Mouse (Mus musculus) hindbrain, embryonic 16.5 days (tissue): ENCODE results near the gene Acot7. TPM values are rescaled to one million over a fixed set of nuclear protein-coding genes. Genes with fewer than 3 reads are reported as not detected.
A peak's percentile ranks its signal among the peaks of the same experiment; 100 is the strongest.

Source experiments
- ATAC-seq: fragments of 200-750 bp; cut with Nextera tagmentation; 2 replicates; pipeline ENCODE4 v1.8.0; 2017; ENCODE audit warnings: moderate TSS enrichment, moderate library complexity
- H3K27ac ChIP-seq: fragments of 300-500 bp; sonication (generic); 2 replicates; pipeline ENCODE4 v1.5.1; 2014; ENCODE audit warnings: low read depth, mild to moderate bottlenecking, control low read depth, low read length, moderate library complexity
- H3K27me3 ChIP-seq: fragments of 300-500 bp; sonication (generic); replicated peaks from 2 replicates; pipeline ENCODE4 v1.6.1; 2014; ENCODE audit warnings: low read length; ENCODE audit not compliant: control insufficient read depth, insufficient read depth
- H3K36me3 ChIP-seq: fragments of 300-500 bp; sonication (generic); 2 replicates; pipeline ENCODE4 v1.6.1; 2014; ENCODE audit warnings: mild to moderate bottlenecking, low read length, moderate library complexity, mixed read lengths; ENCODE audit not compliant: control insufficient read depth, insufficient read depth
- H3K4me1 ChIP-seq: fragments of 300-500 bp; sonication (generic); 2 replicates; pipeline ENCODE4 v1.6.1; 2014; ENCODE audit warnings: low read depth, low read length; ENCODE audit not compliant: control insufficient read depth, insufficient read depth
- H3K4me2 ChIP-seq: fragments of 300-500 bp; sonication (generic); 2 replicates; pipeline ENCODE4 v1.6.1; 2014; ENCODE audit warnings: mild to moderate bottlenecking, low read length, control low read depth, moderate library complexity
- H3K4me3 ChIP-seq: fragments of 300-500 bp; sonication (generic); 2 replicates; pipeline ENCODE4 v1.5.1; 2014; ENCODE audit warnings: mild to moderate bottlenecking, low read length, control low read depth, moderate library complexity
- H3K9ac ChIP-seq: fragments of 300-500 bp; sonication (generic); 2 replicates; pipeline ENCODE4 v1.6.1; 2014; ENCODE audit warnings: low read depth, mild to moderate bottlenecking, control low read depth, low read length, moderate library complexity
- H3K9me3 ChIP-seq: fragments of 300-500 bp; sonication (generic); 2 replicates; pipeline ENCODE4 v1.6.1; 2014; ENCODE audit warnings: mild to moderate bottlenecking, low read length, moderate library complexity; ENCODE audit not compliant: control insufficient read depth
- WGBS: fragments of 180-500 bp; shearing (Covaris S2); extraction: QIAGEN DNeasy Blood & Tissue Kit; methylation state at CpG from one replicate; pipeline ENCODE4 v1.1.7; 2014; 5-methylcytosine and 5-hydroxymethylcytosine counted together
- polyA plus RNA-seq: library from polyadenylated mRNA; unstranded; fragments of >200 nt; fragmentation: Nextera tagmentation; extraction: Ambion mirVana; gene quantifications from 2 replicates; pipeline ENCODE4 v1.2.1, GENCODE M21; 2015

Gene Acot7
- polyA plus RNA-seq, 1 experiment from 2014 or later: 542 TPM

DNA sequence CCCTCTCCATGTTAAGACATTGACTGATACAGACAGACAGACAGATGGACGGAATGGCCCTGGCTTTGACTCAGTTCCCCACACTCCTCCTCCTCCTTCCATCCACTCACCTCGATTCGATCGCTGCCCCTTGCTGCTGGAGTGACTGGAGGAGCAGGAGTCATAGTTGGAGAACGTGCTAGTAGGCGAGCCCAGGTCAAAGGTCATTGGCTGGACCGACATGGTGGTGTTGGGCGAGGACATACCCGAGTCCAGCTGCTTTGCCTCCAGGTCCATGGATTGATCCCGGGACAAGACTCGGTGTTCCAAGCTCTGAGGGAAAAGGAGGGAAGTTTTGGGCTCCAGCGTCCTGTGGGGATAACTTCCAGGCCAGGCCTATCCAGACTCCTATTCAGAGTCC is 42.6 kb upstream of the Acot7 start:
- Histone ChIP-seq H3K27me3 (peaks cover 42% of the 10 kb centered on the region), H3K9me3 (no peaks in the 10 kb centered on the region), H3K36me3 (no peaks in the 10 kb centered on the region), H3K4me2 (no peak overlapping the region), H3K27ac (no peak overlapping the region), H3K9ac (no peak overlapping the region), H3K4me1 (peaks cover 21% of the 10 kb centered on the region), H3K4me3 (no peak overlapping the region)
- no peak for ATAC-seq
- 78% methylated on average over 12 of the region's 12 CpGs for WGBS

DNA sequence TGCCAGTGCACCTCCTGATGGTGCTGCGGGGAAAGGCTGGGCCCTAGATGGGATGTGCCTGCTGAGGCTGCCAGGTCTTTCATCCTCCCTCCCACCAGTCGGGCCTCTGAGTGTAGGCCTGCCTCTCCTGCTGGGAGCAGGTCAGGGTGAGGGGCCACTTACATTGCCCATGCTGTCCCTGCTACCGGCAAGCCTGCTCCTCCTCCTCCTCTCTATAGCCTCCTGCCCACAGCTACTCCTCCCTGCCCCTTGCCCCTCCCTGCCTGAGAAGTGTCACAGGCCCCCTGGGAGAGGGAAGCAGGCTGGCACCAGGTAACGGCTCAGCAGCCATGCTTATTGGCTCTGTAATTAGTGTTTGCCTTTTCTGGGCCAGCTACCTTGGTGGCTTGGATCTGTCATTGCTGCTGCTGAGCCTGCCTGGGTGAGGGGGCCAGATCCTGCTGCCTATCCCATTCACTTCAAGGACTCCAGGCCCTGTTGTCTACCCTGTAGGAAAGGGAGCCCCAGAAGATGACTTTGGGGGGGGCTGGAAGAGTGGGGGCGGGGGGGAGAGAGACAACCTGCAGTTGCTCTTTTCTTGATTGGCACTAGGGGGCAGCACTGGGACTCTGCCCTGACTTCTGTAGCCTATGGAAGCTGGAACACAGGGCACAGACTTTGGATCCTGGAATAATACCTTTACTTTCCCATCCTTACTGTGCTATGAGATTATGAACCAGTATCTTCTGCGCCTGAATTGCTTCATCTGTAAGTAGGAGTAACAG is 41.6 kb upstream of the Acot7 start:
- no peak overlapping the region for H3K4me3 ChIP-seq
- H3K27ac ChIP-seq: no peak overlapping the region
- peaks cover 35% of the 10 kb centered on the region for H3K27me3 ChIP-seq
- WGBS: 30% methylated on average over 6 of the region's 6 CpGs
- H3K4me1 ChIP-seq: peaks cover 12% of the 10 kb centered on the region
- no peaks in the 10 kb centered on the region for H3K36me3 ChIP-seq
- no peak for ATAC-seq
- H3K9me3 ChIP-seq: no peaks in the 10 kb centered on the region
- no peak overlapping the region for H3K4me2 ChIP-seq
- no peak overlapping the region for H3K9ac ChIP-seq

DNA sequence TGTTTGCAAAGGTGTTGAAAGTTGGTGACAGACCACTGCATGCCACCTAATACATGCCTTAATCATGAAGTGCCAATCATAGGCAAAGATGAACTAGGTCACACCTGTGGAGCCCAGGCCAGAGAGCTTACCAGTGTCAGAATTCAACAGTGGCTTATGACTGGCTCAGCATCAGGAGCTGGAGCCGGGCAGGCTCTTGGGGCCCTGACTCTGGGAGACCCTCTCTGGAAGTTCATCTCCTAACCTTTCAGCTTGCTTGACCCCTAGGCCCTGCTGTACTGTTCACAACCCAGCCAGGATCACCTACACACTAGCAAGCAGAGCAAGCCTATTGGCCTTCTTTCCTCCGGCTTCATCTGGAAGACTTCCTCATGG is 41.1 kb upstream of the Acot7 start:
- Histone ChIP-seq H3K4me3 (no peak overlapping the region), H3K4me2 (no peak overlapping the region), H3K27ac (no peak overlapping the region), H3K36me3 (no peaks in the 10 kb centered on the region), H3K4me1 (peaks cover 12% of the 10 kb centered on the region), H3K9me3 (no peaks in the 10 kb centered on the region), H3K27me3 (peaks cover 31% of the 10 kb centered on the region), H3K9ac (no peak overlapping the region)
- WGBS: 97% methylated on average over 2 of the region's 2 CpGs
- no peak for ATAC-seq

DNA sequence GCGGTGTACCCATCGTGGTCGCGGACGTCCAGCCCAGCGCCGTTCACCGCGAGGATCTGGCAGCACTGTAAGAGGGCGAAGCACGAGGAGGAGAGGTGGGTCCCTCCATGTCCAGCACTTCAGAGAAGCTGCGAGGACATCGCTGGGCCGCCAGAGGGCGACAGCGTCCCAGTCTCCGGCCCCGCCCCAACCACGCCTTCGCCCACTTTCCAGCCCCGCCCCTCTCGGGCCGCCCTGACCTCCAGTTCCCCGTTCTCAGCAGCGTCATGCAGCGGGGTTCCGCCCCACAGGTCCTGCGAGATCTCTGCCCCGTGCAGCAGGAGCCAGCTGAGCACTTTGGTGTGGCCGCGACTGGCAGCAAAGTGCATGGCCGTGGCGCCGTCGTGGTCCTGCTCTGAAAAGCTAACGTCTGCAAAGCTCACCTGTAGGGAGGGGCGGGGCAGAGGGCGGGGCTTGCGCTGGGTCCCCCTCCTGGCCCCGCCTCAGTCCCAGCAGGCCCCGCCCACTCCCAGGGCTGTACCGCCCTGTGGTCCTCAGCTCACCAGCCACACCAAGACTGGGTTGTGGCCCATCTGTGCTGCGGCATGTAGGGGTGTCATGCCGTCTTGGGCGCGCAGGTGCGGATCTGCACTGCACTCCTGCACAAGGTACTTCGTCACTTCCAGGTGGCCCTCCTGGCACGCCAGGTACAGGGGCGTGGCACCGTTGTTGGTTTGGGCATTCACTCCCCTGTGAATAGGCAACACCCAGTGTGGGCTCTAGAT is 39.3 kb upstream of the Acot7 start:
- Histone ChIP-seq H3K4me2 (peak overlapping the region; percentile 77), H3K9me3 (no peaks in the 10 kb centered on the region), H3K27ac (no peak overlapping the region), H3K27me3 (peaks cover 19% of the 10 kb centered on the region), H3K9ac (peak overlapping the region; percentile 47), H3K4me3 (peak overlapping the region; percentile 46), H3K4me1 (peaks cover 10% of the 10 kb centered on the region), H3K36me3 (no peaks in the 10 kb centered on the region)
- ATAC-seq: peak; percentile 70
- WGBS: 3% methylated on average over 45 of the region's 51 CpGs

DNA sequence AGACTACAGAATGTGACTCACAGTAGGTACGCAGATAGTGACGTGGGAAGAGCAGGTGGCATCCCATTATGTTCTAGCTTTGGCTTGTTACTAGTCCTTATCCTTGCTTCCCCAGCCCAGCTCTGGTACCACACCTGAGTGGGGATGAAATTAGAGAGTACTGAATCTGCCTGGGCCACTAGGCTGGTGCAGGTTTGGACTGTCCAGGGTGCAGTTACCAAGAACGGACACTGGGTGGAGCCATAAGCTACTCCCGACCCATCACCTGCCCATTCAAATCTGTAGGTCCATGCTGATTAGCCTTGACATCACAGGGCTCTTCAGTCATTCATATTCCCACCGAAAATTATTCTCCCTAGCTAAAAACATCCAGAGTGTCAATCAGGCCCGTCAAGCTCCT is 37.5 kb upstream of the Acot7 start:
- Histone ChIP-seq H3K4me3 (no peak overlapping the region), H3K27ac (no peak overlapping the region), H3K4me2 (no peak overlapping the region), H3K27me3 (peaks cover 10% of the 10 kb centered on the region), H3K9me3 (no peaks in the 10 kb centered on the region), H3K4me1 (peaks cover 10% of the 10 kb centered on the region), H3K9ac (no peak overlapping the region), H3K36me3 (no peaks in the 10 kb centered on the region)
- 32% methylated on average over 6 of the region's 6 CpGs for WGBS
- ATAC-seq: peak; percentile 14; the same call in 1 of the 2 replicates

DNA sequence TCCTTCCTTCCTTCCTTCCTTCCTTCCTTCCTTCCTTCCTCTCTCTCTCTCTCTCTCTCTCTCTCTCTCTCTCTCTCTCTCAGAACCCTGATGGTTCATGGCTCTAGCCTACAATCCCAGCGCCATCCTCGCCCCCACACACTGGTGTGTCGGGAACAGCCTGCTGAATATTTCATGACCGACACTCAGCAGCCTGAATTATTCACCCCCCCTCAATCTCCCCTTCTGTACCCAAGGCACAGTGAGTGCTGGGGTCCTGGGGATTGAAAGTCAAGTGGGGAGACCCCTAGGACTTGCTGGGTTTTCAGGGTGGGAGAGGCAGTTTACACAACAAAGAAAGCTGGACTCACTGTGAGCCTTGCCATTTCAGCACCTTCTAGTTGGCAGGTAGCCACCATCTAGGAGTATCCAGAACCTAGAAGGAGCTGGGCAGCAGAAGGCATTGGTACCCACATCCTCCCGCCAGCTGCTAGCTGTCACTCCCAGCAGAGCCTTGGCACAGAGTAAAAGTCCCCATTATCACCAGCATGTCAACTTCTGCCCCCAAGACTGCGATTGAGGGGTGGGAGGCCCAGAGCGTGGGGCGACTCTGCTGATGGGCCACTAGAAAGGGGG is 36.3 kb upstream of the Acot7 start:
- no peak for ATAC-seq
- no peak overlapping the region for H3K27ac ChIP-seq
- WGBS: 52% methylated on average over 8 of the region's 8 CpGs

DNA sequence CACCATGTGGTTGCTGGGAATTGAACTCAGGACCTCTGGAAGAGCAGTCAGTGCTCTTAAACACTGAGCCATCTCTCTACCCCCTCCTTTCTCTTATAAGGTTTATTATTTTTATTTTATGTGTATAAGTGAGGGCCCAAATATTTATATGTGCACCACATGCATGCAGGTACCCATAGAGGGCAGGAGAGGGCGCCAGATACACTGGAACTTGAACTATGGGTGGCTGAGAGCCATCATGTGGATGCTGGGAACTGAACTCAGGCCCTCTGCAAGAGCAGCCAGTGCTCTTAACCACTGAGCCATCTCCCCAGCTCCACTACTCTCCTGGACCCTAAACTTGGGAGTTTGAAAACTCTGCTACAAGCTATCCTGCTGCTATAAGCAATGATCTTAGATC is 34.3 kb upstream of the Acot7 start:
- Histone ChIP-seq H3K27ac (no peak overlapping the region), H3K4me2 (no peak overlapping the region), H3K4me3 (no peak overlapping the region), H3K36me3 (no peaks in the 10 kb centered on the region), H3K9me3 (no peaks in the 10 kb centered on the region), H3K27me3 (peaks cover 5% of the 10 kb centered on the region), H3K9ac (no peak overlapping the region), H3K4me1 (peaks cover 5% of the 10 kb centered on the region; the same call in 1 of the 2 replicates)
- WGBS: 25% methylated on average over 1 of the region's 1 CpGs
- ATAC-seq: no peak

More for the DNA sequence above, 36.3 kb upstream of the Acot7 start:
- no peak overlapping the region for H3K4me3 ChIP-seq
- no peak overlapping the region for H3K4me2 ChIP-seq
- peaks cover 10% of the 10 kb centered on the region for H3K4me1 ChIP-seq
- H3K27me3 ChIP-seq: peaks cover 10% of the 10 kb centered on the region
- no peak overlapping the region for H3K9ac ChIP-seq
- H3K36me3 ChIP-seq: no peaks in the 10 kb centered on the region
- H3K9me3 ChIP-seq: no peaks in the 10 kb centered on the region

DNA sequence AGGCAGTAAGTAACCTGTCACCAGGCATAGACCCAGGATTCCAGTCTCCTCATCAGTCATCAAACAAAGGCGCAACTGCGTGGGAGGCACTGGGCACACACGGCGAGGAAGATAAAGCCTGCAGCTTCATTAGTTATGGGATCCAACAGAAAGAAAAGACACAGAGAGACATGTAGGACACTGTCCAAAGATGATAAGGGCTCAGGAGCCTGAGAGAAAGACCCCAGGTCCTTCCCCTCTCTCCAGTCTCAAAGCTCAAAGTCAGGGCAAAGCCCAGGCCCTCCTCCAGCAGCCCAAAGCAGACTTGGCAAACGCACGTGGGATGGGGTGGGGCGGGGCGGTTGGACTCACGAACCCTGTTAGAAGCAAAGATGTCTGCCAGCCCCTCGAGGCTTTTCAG is 32.5 kb upstream of the Acot7 start:
- no peaks in the 10 kb centered on the region for H3K4me1 ChIP-seq
- no peaks in the 10 kb centered on the region for H3K9me3 ChIP-seq
- WGBS: 65% methylated on average over 10 of the region's 10 CpGs
- H3K9ac ChIP-seq: no peak overlapping the region
- no peak overlapping the region for H3K27ac ChIP-seq
- H3K36me3 ChIP-seq: no peaks in the 10 kb centered on the region
- H3K27me3 ChIP-seq: peaks cover 2% of the 10 kb centered on the region
- H3K4me2 ChIP-seq: no peak overlapping the region
- H3K4me3 ChIP-seq: no peak overlapping the region
- no peak for ATAC-seq
